Mouse (Mus musculus) kidney, embryonic 16.5 days (tissue): ENCODE data around the gene Sp1. TPM values are rescaled to one million over a fixed set of nuclear protein-coding genes. Genes with fewer than 3 reads are reported as not detected.
A peak's percentile ranks its signal among the peaks of the same experiment; 100 is the strongest.

Experiments used
- ATAC-seq: fragments of 200-750 bp; cut with Nextera tagmentation; 2 replicates; pipeline ENCODE4 v1.8.0; 2017; ENCODE audit warnings: moderate TSS enrichment; ENCODE audit not compliant: low FRiP score, low TSS enrichment
- H3K27ac ChIP-seq: fragments of 300-500 bp; sonication (generic); 2 replicates; pipeline ENCODE4 v1.5.1; 2014; ENCODE audit warnings: low read length
- H3K27me3 ChIP-seq: fragments of 300-500 bp; sonication (generic); 2 replicates; pipeline ENCODE4 v1.6.1; 2014; ENCODE audit warnings: low read length, control low read depth, mixed read lengths; ENCODE audit not compliant: insufficient read depth
- H3K36me3 ChIP-seq: fragments of 300-500 bp; sonication (generic); 2 replicates; pipeline ENCODE4 v1.6.1; 2014; ENCODE audit warnings: low read length, control low read depth, mixed read lengths; ENCODE audit not compliant: insufficient read depth
- H3K4me1 ChIP-seq: fragments of 300-500 bp; sonication (generic); 2 replicates; pipeline ENCODE4 v1.6.1; 2014; ENCODE audit warnings: low read length, control low read depth, mixed read lengths; ENCODE audit not compliant: insufficient read depth
- H3K4me2 ChIP-seq: fragments of 300-500 bp; sonication (generic); replicated peaks from 2 replicates; pipeline ENCODE4 v1.6.1; 2014; ENCODE audit warnings: low read depth, low read length
- H3K4me3 ChIP-seq: fragments of 300-500 bp; sonication (generic); 2 replicates; pipeline ENCODE4 v1.5.1; 2014; ENCODE audit warnings: mild to moderate bottlenecking, low read length
- H3K9ac ChIP-seq: fragments of 300-500 bp; sonication (generic); replicated peaks from 2 replicates; pipeline ENCODE4 v1.6.1; 2014; ENCODE audit warnings: low read length
- H3K9me3 ChIP-seq: fragments of 300-500 bp; sonication (generic); 2 replicates; pipeline ENCODE4 v1.6.1; 2016; ENCODE audit warnings: low read length, control low read depth
- WGBS: fragments of 180-500 bp; shearing (Covaris S2); extraction: QIAGEN DNeasy Blood & Tissue Kit; methylation state at CpG from one replicate; pipeline ENCODE4 v1.1.7; 2014; 5-methylcytosine and 5-hydroxymethylcytosine counted together
- polyA plus RNA-seq: library from polyadenylated mRNA; unstranded; fragments of >200 nt; fragmentation: Nextera tagmentation; extraction: Ambion mirVana; gene quantifications from 2 replicates; pipeline ENCODE4 v1.2.1, GENCODE M21; 2015

Sp1 gene
- polyA plus RNA-seq, 1 experiment from 2014 or later = 10.6 TPM

GRCm38 (mm10) chr15:102451666-102452430 is 45.9 kb downstream of the Sp1 start:
- Histone ChIP-seq H3K9me3 (no peaks in the 10 kb centered on the region), H3K4me2 (no peak overlapping the region), H3K36me3 (no peaks in the 10 kb centered on the region), H3K4me3 (no peak overlapping the region), H3K4me1 (0 out of 2 replicates have a peak, but pooled peaks cover 1% of the 10 kb centered on the region), H3K27me3 (no peaks in the 10 kb centered on the region), H3K9ac (no peak overlapping the region), H3K27ac (no peak overlapping the region)
- WGBS = 83% methylated on average over 26 of the region's 26 CpGs
- no peak for ATAC-seq

GRCm38 (mm10) chr15:102455993-102456392 is 50.0 kb downstream of the Sp1 start:
- Histone ChIP-seq H3K9me3 (no peaks in the 10 kb centered on the region), H3K4me3 (no peak overlapping the region), H3K9ac (no peak overlapping the region), H3K4me2 (no peak overlapping the region), H3K27me3 (no peaks in the 10 kb centered on the region), H3K27ac (no peak overlapping the region), H3K4me1 (peaks cover 15% of the 10 kb centered on the region), H3K36me3 (no peaks in the 10 kb centered on the region)
- 38% methylated on average over 6 of the region's 6 CpGs for WGBS
- no peak for ATAC-seq

GRCm38 (mm10) chr15:102458050-102458736 is 52.2 kb downstream of the Sp1 start:
- no peak for ATAC-seq
- peak overlapping the region; percentile 58 for H3K4me2 ChIP-seq
- 0 out of 2 replicates have a peak overlapping the region, but pooled peaks have one; percentile 58 for H3K9ac ChIP-seq
- H3K27ac ChIP-seq = no peak overlapping the region
- H3K4me3 ChIP-seq = peak overlapping the region; percentile 50
- H3K4me1 ChIP-seq = peaks cover 20% of the 10 kb centered on the region
- 67% methylated on average over 5 of the region's 5 CpGs for WGBS
- H3K27me3 ChIP-seq = no peaks in the 10 kb centered on the region
- H3K36me3 ChIP-seq = peaks cover 5% of the 10 kb centered on the region; the same call in 1 of the 2 replicates
- H3K9me3 ChIP-seq = no peaks in the 10 kb centered on the region

GRCm38 (mm10) chr15:102458904-102459317 is 53.0 kb downstream of the Sp1 start, which contains the start of gene Prr13:
Prr13 (plus strand) TSS chr15:102459028.
- H3K4me2 ChIP-seq = peak within 1 kb of the TSS; percentile 58
- ATAC-seq = peak; percentile 92
- H3K27ac ChIP-seq = peak within 1 kb of the TSS; percentile 12; the same call in 1 of the 2 replicates
- H3K27me3 ChIP-seq = no peaks in the 10 kb centered on the region
- WGBS = under 1% methylated on average over 19 of the region's 19 CpGs
- peak within 1 kb of the TSS; percentile 58 for H3K9ac ChIP-seq
- H3K4me3 ChIP-seq = peak within 1 kb of the TSS; percentile 50
- no peaks in the 10 kb centered on the region for H3K9me3 ChIP-seq
- H3K4me1 ChIP-seq = peaks cover 20% of the 10 kb centered on the region
- H3K36me3 ChIP-seq = peaks cover 5% of the 10 kb centered on the region; the same call in 1 of the 2 replicates

- Histone ChIP-seq H3K27me3 (no peaks in the 10 kb centered on the region), H3K4me2 (peak overlapping the region; percentile 58), H3K36me3 (peaks cover 5% of the 10 kb centered on the region; the same call in 1 of the 2 replicates), H3K4me1 (peaks cover 20% of the 10 kb centered on the region), H3K27ac (peak overlapping the region; percentile 12; the same call in 1 of the 2 replicates), H3K9ac (peak overlapping the region; percentile 58), H3K9me3 (no peaks in the 10 kb centered on the region), H3K4me3 (peak overlapping the region; percentile 50)
- WGBS = 29% methylated on average over 6 of the region's 6 CpGs
- ATAC-seq = no peak
These were observed 53.4 kb downstream of the Sp1 start for GRCm38 (mm10) chr15:102459381-102459780.

- no peak overlapping the region for H3K27ac ChIP-seq
- H3K4me1 ChIP-seq = peaks cover 20% of the 10 kb centered on the region
- H3K36me3 ChIP-seq = peaks cover 5% of the 10 kb centered on the region; the same call in 1 of the 2 replicates
- H3K9me3 ChIP-seq = no peaks in the 10 kb centered on the region
- peak overlapping the region; percentile 58 for H3K4me2 ChIP-seq
- 65% methylated on average over 5 of the region's 5 CpGs for WGBS
- H3K27me3 ChIP-seq = no peaks in the 10 kb centered on the region
- peak overlapping the region; percentile 58; the same call in 1 of the 2 replicates for H3K9ac ChIP-seq
- peak overlapping the region; percentile 50; the same call in 1 of the 2 replicates for H3K4me3 ChIP-seq
- ATAC-seq = no peak
These were observed 53.9 kb downstream of the Sp1 start for GRCm38 (mm10) chr15:102459847-102460246.

- Histone ChIP-seq H3K9me3 (no peaks in the 10 kb centered on the region), H3K27ac (no peak overlapping the region), H3K36me3 (peaks cover 5% of the 10 kb centered on the region; the same call in 1 of the 2 replicates), H3K4me2 (peak overlapping the region; percentile 45), H3K4me1 (peaks cover 20% of the 10 kb centered on the region), H3K4me3 (peak overlapping the region; percentile 14), H3K27me3 (no peaks in the 10 kb centered on the region), H3K9ac (peak overlapping the region; percentile 7; the same call in 1 of the 2 replicates)
- 44% methylated on average over 12 of the region's 12 CpGs for WGBS
- no peak for ATAC-seq
These were observed 54.5 kb downstream of the Sp1 start for GRCm38 (mm10) chr15:102460409-102460808.

- no peak for ATAC-seq
- Histone ChIP-seq H3K27me3 (no peaks in the 10 kb centered on the region), H3K9ac (peak overlapping the region; percentile 7; the same call in 1 of the 2 replicates), H3K4me2 (peak overlapping the region; percentile 45), H3K9me3 (no peaks in the 10 kb centered on the region), H3K27ac (no peak overlapping the region), H3K4me3 (peak overlapping the region; percentile 14; the same call in 1 of the 2 replicates), H3K36me3 (peaks cover 5% of the 10 kb centered on the region; the same call in 1 of the 2 replicates), H3K4me1 (peaks cover 20% of the 10 kb centered on the region)
- 30% methylated on average over 4 of the region's 4 CpGs for WGBS
These were observed 55.0 kb downstream of the Sp1 start for GRCm38 (mm10) chr15:102460971-102461370.

- 75% methylated on average over 9 of the region's 9 CpGs for WGBS
- Histone ChIP-seq H3K4me2 (no peak overlapping the region), H3K9ac (0 out of 2 replicates have a peak overlapping the region, but pooled peaks have one; percentile 7), H3K27ac (no peak overlapping the region), H3K9me3 (no peaks in the 10 kb centered on the region), H3K4me3 (no peak overlapping the region), H3K27me3 (no peaks in the 10 kb centered on the region), H3K36me3 (peaks cover 5% of the 10 kb centered on the region; the same call in 1 of the 2 replicates), H3K4me1 (peaks cover 20% of the 10 kb centered on the region)
- ATAC-seq = no peak
These were observed 55.6 kb downstream of the Sp1 start for GRCm38 (mm10) chr15:102461430-102462075.
